Mouse (Mus musculus) megakaryocyte, embryonic 14.5 days (primary cell): ENCODE measurements around the gene Ltbp1.

Experiments used
- FLI1 ChIP-seq: IDR thresholded peaks from 2 replicates; pipeline ENCODE4 v1.6.1; 2012; ENCODE audit warnings: low read length, inconsistent platforms, mixed read lengths
- GATA1 ChIP-seq: IDR thresholded peaks from 3 replicates; pipeline ENCODE4 v1.6.1; 2012; ENCODE audit warnings: mixed read lengths, low read length, inconsistent platforms, borderline replicate concordance

GRCm38 (mm10) chr17:75109081-75109716, 103.8 kb downstream of the Ltbp1 start:
- TF ChIP-seq FLI1 (no peak), GATA1 (no peak)
